Comparison of ENCODE assay signal across 19 mouse cellular contexts in genomic region chr2:120111172-120111571, GRCm38 (mm10). TPM values are rescaled to one million over a fixed set of nuclear protein-coding genes. Genes with fewer than 3 reads are reported as not detected.
DNase-seq lines count a peak whose midpoint lies in the region; ATAC-seq and TF ChIP-seq lines count a peak whose summit lies in the region.
"Had no signal": no experiment of that assay in that cellular context is flagged by ENCODE, and none has a peak within 500 bp of the region (broad histone marks: within the 10 kb centered on the region; RNA-seq: fewer than 3 reads in every experiment).

No protein-coding gene starts in this region.

- peaks cover 100% of the 10 kb centered on the region for H3K79me2 ChIP-seq in macrophage (ENCODE audit: inconsistent target)

- no peak for TF ChIP-seq CTCF in liver, postnatal 0 days (IDR thresholded peaks at IDR 0.05; ENCODE audit: low read depth)

- no peak for TF ChIP-seq EP300 in liver, postnatal 0 days (IDR thresholded peaks at IDR 0.05; ENCODE audit: low read depth)

- no peak overlapping the region for H3K4me3 ChIP-seq in heart, embryonic 13.5 days
- no peak overlapping the region for H3K4me3 ChIP-seq in liver, postnatal 0 days (ENCODE audit: low read depth, low read length)
- H3K4me3 ChIP-seq in liver, embryonic 12.5 days = no peak overlapping the region
- no peak overlapping the region for H3K4me3 ChIP-seq in embryonic facial prominence, embryonic 15.5 days (replicated peaks)
- H3K4me3 ChIP-seq in macrophage (ENCODE audit: inconsistent target) = no peak overlapping the region
- H3K4me3 ChIP-seq in midbrain, embryonic 15.5 days = no peak overlapping the region
- H3K4me3 ChIP-seq: embryonic facial prominence, embryonic 12.5 days; forebrain, embryonic 10.5 days; hindbrain, embryonic 15.5 days; kidney, embryonic 15.5 days had no signal

- DNase-seq in heart, adult 8-10 months (ENCODE audit: low spot score) = no peak
- DNase-seq in liver, postnatal 0 days = no peak
- DNase-seq in urinary bladder, adult 2 months (ENCODE audit: low spot score) = no peak
- DNase-seq: cerebellum, adult 11-12 months; cerebellum, postnatal 36 days; gastrocnemius, postnatal 36 days; liver; midbrain, embryonic 14.5 days; right cerebral cortex, postnatal 14 days; thymus, adult 2 months had no signal

- H3K27me3 ChIP-seq in heart, embryonic 13.5 days (replicated peaks) = no peaks in the 10 kb centered on the region
- no peaks in the 10 kb centered on the region for H3K27me3 ChIP-seq in liver, postnatal 0 days (ENCODE audit: insufficient read depth, low read length)
- no peaks in the 10 kb centered on the region for H3K27me3 ChIP-seq in liver, embryonic 12.5 days (replicated peaks)
- H3K27me3 ChIP-seq in embryonic facial prominence, embryonic 15.5 days = no peaks in the 10 kb centered on the region
- no peaks in the 10 kb centered on the region for H3K27me3 ChIP-seq in midbrain, embryonic 15.5 days (replicated peaks)
- H3K27me3 ChIP-seq: embryonic facial prominence, embryonic 12.5 days; hindbrain, embryonic 15.5 days; kidney, embryonic 15.5 days had no signal

- no peaks in the 10 kb centered on the region for H3K9me3 ChIP-seq in heart, embryonic 13.5 days
- H3K9me3 ChIP-seq in liver, postnatal 0 days (ENCODE audit: low read length) = no peaks in the 10 kb centered on the region
- no peaks in the 10 kb centered on the region for H3K9me3 ChIP-seq in liver, embryonic 12.5 days (replicated peaks)
- no peaks in the 10 kb centered on the region for H3K9me3 ChIP-seq in embryonic facial prominence, embryonic 15.5 days (replicated peaks)
- H3K9me3 ChIP-seq in midbrain, embryonic 15.5 days = no peaks in the 10 kb centered on the region
- H3K9me3 ChIP-seq: embryonic facial prominence, embryonic 12.5 days; forebrain, embryonic 10.5 days; hindbrain, embryonic 15.5 days; kidney, embryonic 15.5 days had no signal

- no peak overlapping the region for H3K4me2 ChIP-seq in heart, embryonic 13.5 days
- H3K4me2 ChIP-seq in liver, postnatal 0 days (ENCODE audit: low read depth, low read length) = no peak overlapping the region
- no peak overlapping the region for H3K4me2 ChIP-seq in liver, embryonic 12.5 days
- no peak overlapping the region for H3K4me2 ChIP-seq in embryonic facial prominence, embryonic 15.5 days (replicated peaks)
- H3K4me2 ChIP-seq in midbrain, embryonic 15.5 days = no peak overlapping the region
- H3K4me2 ChIP-seq: embryonic facial prominence, embryonic 12.5 days; hindbrain, embryonic 15.5 days; kidney, embryonic 15.5 days had no signal

- no peak for ATAC-seq in heart, embryonic 13.5 days (ENCODE audit: extremely low read depth, insufficient number of reproducible peaks, low FRiP score, low TSS enrichment)
- ATAC-seq in liver, postnatal 0 days = no peak
- no peak for ATAC-seq in liver, embryonic 12.5 days
- peak; percentile 57; the same call in 1 of the 2 replicates for ATAC-seq in embryonic facial prominence, embryonic 15.5 days (ENCODE audit: insufficient number of reproducible peaks, low FRiP score, low TSS enrichment, low read depth)
- no peak for ATAC-seq in midbrain, embryonic 15.5 days (replicated peaks)

- peak overlapping the region; percentile 68 for H3K27ac ChIP-seq in heart, embryonic 13.5 days (replicated peaks)
- H3K27ac ChIP-seq in liver, postnatal 0 days (ENCODE audit: low read depth) = 0 out of 2 replicates have a peak overlapping the region, but pooled peaks have one; percentile 16
- H3K27ac ChIP-seq in liver, embryonic 12.5 days = no peak overlapping the region
- H3K27ac ChIP-seq in embryonic facial prominence, embryonic 15.5 days (replicated peaks) = peak overlapping the region; percentile 34; the same call in 1 of the 2 replicates
- peak overlapping the region; percentile 52 for H3K27ac ChIP-seq in macrophage
- no peak overlapping the region for H3K27ac ChIP-seq in midbrain, embryonic 15.5 days
- H3K27ac ChIP-seq: embryonic facial prominence, embryonic 12.5 days; forebrain, embryonic 10.5 days; hindbrain, embryonic 15.5 days; kidney, embryonic 15.5 days had no signal

- 56% methylated on average over 3 of the region's 3 CpGs for WGBS in heart, embryonic 13.5 days
- 70% methylated on average over 3 of the region's 3 CpGs for WGBS in liver, postnatal 0 days (ENCODE audit: insufficient replicate concordance)
- WGBS in liver, embryonic 12.5 days (ENCODE audit: insufficient replicate concordance) = 55% methylated on average over 3 of the region's 3 CpGs
- 63% methylated on average over 3 of the region's 3 CpGs for WGBS in embryonic facial prominence, embryonic 15.5 days
- WGBS in macrophage (ENCODE audit: missing documents) = 91% methylated on average over 3 of the region's 3 CpGs
- WGBS in midbrain, embryonic 15.5 days = 80% methylated on average over 3 of the region's 3 CpGs

- H3K4me1 ChIP-seq in heart, embryonic 13.5 days = peaks cover 78% of the 10 kb centered on the region
- H3K4me1 ChIP-seq in liver, postnatal 0 days (ENCODE audit: insufficient read depth) = peaks cover 14% of the 10 kb centered on the region; the same call in 1 of the 2 replicates
- H3K4me1 ChIP-seq in liver, embryonic 12.5 days = peaks cover 12% of the 10 kb centered on the region; the same call in 1 of the 2 replicates
- peaks cover 11% of the 10 kb centered on the region; the same call in 1 of the 2 replicates for H3K4me1 ChIP-seq in embryonic facial prominence, embryonic 15.5 days
- H3K4me1 ChIP-seq in midbrain, embryonic 15.5 days = no peaks in the 10 kb centered on the region
- H3K4me1 ChIP-seq: forebrain, embryonic 10.5 days; hindbrain, embryonic 15.5 days had no signal

- peaks cover 5% of the 10 kb centered on the region; the same call in 1 of the 2 replicates for H3K36me3 ChIP-seq in heart, embryonic 13.5 days
- no peaks in the 10 kb centered on the region for H3K36me3 ChIP-seq in liver, postnatal 0 days (replicated peaks; ENCODE audit: insufficient read depth, low read length)
- no peaks in the 10 kb centered on the region for H3K36me3 ChIP-seq in liver, embryonic 12.5 days
- no peaks in the 10 kb centered on the region for H3K36me3 ChIP-seq in embryonic facial prominence, embryonic 15.5 days
- H3K36me3 ChIP-seq in macrophage (ENCODE audit: inconsistent target) = peaks cover 51% of the 10 kb centered on the region
- H3K36me3 ChIP-seq in midbrain, embryonic 15.5 days (replicated peaks) = no peaks in the 10 kb centered on the region
- H3K36me3 ChIP-seq: embryonic facial prominence, embryonic 12.5 days; forebrain, embryonic 10.5 days; hindbrain, embryonic 15.5 days; kidney, embryonic 15.5 days had no signal

- peak overlapping the region; percentile 40; the same call in 1 of the 2 replicates for H3K9ac ChIP-seq in heart, embryonic 13.5 days
- no peak overlapping the region for H3K9ac ChIP-seq in liver, postnatal 0 days (replicated peaks)
- no peak overlapping the region for H3K9ac ChIP-seq in liver, embryonic 12.5 days
- no peak overlapping the region for H3K9ac ChIP-seq in embryonic facial prominence, embryonic 15.5 days
- no peak overlapping the region for H3K9ac ChIP-seq in midbrain, embryonic 15.5 days
- H3K9ac ChIP-seq: embryonic facial prominence, embryonic 12.5 days; hindbrain, embryonic 15.5 days; kidney, embryonic 15.5 days had no signal

RNA-seq across cellular contexts. Expression of gene Ehd4, which starts 43.2 kb away (rescaled TPM):
- 164 and 183 TPM in 2 replicates for polyA plus RNA-seq in heart, embryonic 13.5 days (2015; fragmentation: Nextera tagmentation; extraction: Ambion mirVana)
- 100 to 1,000 TPM; 312 to 410 (median 362) TPM for total RNA-seq in heart, adult 8-10 months (2022)
- 20.8 and 29.2 TPM in 2 replicates for polyA plus RNA-seq in liver, postnatal 0 days (2015; fragmentation: Nextera tagmentation; extraction: Ambion mirVana)
- polyA plus RNA-seq in liver, embryonic 12.5 days (2016; fragmentation: Nextera tagmentation; extraction: Ambion mirVana) = 27.2 and 28.7 TPM in 2 replicates
- 59.7 and 67.5 TPM in 2 replicates for polyA plus RNA-seq in embryonic facial prominence, embryonic 15.5 days (2015; fragmentation: Nextera tagmentation; extraction: Ambion mirVana)
- total RNA-seq in macrophage (2018; cell fraction: chromatin; rRNA removed) = 100 to 1,000 TPM in 13 of 26 experiments, 10 to 100 TPM in 13; 30.2 to 195 (median 102) TPM
- 100 to 1,000 TPM; 274 to 430 (median 371) TPM for total RNA-seq in macrophage (2018; cell fraction: cytosol; rRNA removed)
- total RNA-seq in macrophage (2018; cell fraction: nucleus; rRNA removed) = 100 to 1,000 TPM in 25 of 26 experiments, 10 to 100 TPM in 1; 98.0 to 295 (median 201) TPM
- polyA plus RNA-seq in macrophage (2018) = 253 to 336 TPM (median 297 TPM) in 3 replicates
- polyA plus RNA-seq in midbrain, embryonic 15.5 days (2015; fragmentation: Nextera tagmentation; extraction: Ambion mirVana) = 17.9 and 20.4 TPM in 2 replicates
- 142 and 166 TPM in 2 replicates for polyA plus RNA-seq in urinary bladder, adult 2 months (2012; rRNA removed)

Comparison
In these comparisons a context has a peak if more than half of its experiments do, and no peak if none do; other contexts are left out.
1. H3K27ac ChIP-seq: peak in heart, embryonic 13.5 days (single experiment), liver, postnatal 0 days (single experiment), embryonic facial prominence, embryonic 15.5 days (single experiment) and macrophage (single experiment); none in liver, embryonic 12.5 days (single experiment) and midbrain, embryonic 15.5 days (single experiment).